Mouse (Mus musculus) liver, embryonic 14.5 days (tissue): ENCODE measurements around the gene Spock1. TPM values are rescaled to one million over a fixed set of nuclear protein-coding genes. Genes with fewer than 3 reads are reported as not detected.

Experiments
- ATAC-seq: fragments of 200-750 bp; cut with Nextera tagmentation; 2 replicates; pipeline ENCODE4 v1.8.0; 2017; ENCODE audit warnings: moderate number of reproducible peaks, mild to moderate bottlenecking, moderate library complexity; ENCODE audit not compliant: insufficient read depth
- DNase-seq, 3 experiments: peaks; one replicate each; pipeline ENCODE4 v3.0.0-alpha.2; 2012 to 2013; ENCODE audit warnings: low read depth in 3 of 3, low spot score in 3 of 3
- H3K27ac ChIP-seq: fragments of 300-500 bp; sonication (generic); 2 replicates; pipeline ENCODE4 v1.5.1; 2014; ENCODE audit warnings: moderate library complexity, mild to moderate bottlenecking, control low read depth, inconsistent platforms
- H3K27me3 ChIP-seq: fragments of 300-500 bp; sonication (generic); 2 replicates; pipeline ENCODE4 v1.6.1; 2014; ENCODE audit warnings: mild to moderate bottlenecking, low read length, moderate library complexity; ENCODE audit not compliant: control insufficient read depth, insufficient read depth
- H3K36me3 ChIP-seq: fragments of 300-500 bp; sonication (generic); replicated peaks from 2 replicates; pipeline ENCODE4 v1.6.1; 2014; ENCODE audit warnings: low read depth; ENCODE audit not compliant: control insufficient read depth, insufficient read depth
- H3K4me1 ChIP-seq, 2 experiments: fragments of 200-500 bp in 1 of 2; fragments of 300-500 bp in 1 of 2; sonication (generic) in 1 of 2; replicated peaks; 2 replicates each; pipeline ENCODE4 v1.6.1; 2012 to 2014; ENCODE audit warnings: antibody characterized with exemption in 1 of 2, inconsistent platforms in 1 of 2, low read length in 1 of 2; ENCODE audit not compliant: control insufficient read depth in 2 of 2, insufficient read depth in 2 of 2
- H3K4me2 ChIP-seq: fragments of 300-500 bp; sonication (generic); 2 replicates; pipeline ENCODE4 v1.6.1; 2014; ENCODE audit warnings: low read depth, mild to moderate bottlenecking, control low read depth, moderate library complexity
- H3K4me3 ChIP-seq, 2 experiments: fragments of 200-500 bp in 1 of 2; fragments of 300-500 bp in 1 of 2; sonication (generic) in 1 of 2; 2 replicates each; pipeline ENCODE4 v1.5.1; 2012 to 2014; ENCODE audit warnings: low read depth in 2 of 2, low read length in 2 of 2, mild to moderate bottlenecking in 2 of 2, control low read depth in 1 of 2, inconsistent platforms in 1 of 2, moderate library complexity in 1 of 2; ENCODE audit not compliant: insufficient read depth in 1 of 2
- H3K9ac ChIP-seq: fragments of 300-500 bp; sonication (generic); replicated peaks from 2 replicates; pipeline ENCODE4 v1.6.1; 2014; ENCODE audit warnings: mild to moderate bottlenecking, control low read depth, moderate library complexity
- H3K9me3 ChIP-seq: fragments of 300-500 bp; sonication (generic); 2 replicates; pipeline ENCODE4 v1.6.1; 2016; ENCODE audit warnings: low read length, mixed read lengths; ENCODE audit not compliant: control insufficient read depth
- CTCF ChIP-seq: IDR thresholded peaks from 2 replicates; pipeline ENCODE4 v1.5.1; 2016; ENCODE audit warnings: antibody characterized with exemption, low read depth, control low read depth
- EP300 ChIP-seq: IDR thresholded peaks from 2 replicates; pipeline ENCODE4 v1.6.1; 2016; ENCODE audit warnings: antibody characterized with exemption, low read depth
- WGBS: fragments of 180-500 bp; shearing (Covaris S2); extraction: QIAGEN DNeasy Blood & Tissue Kit; methylation state at CpG from one replicate; pipeline ENCODE4 v1.1.7; 2014; ENCODE audit not compliant: insufficient replicate concordance; 5-methylcytosine and 5-hydroxymethylcytosine counted together
- polyA plus RNA-seq, 2 experiments: library from polyadenylated mRNA; depleted of rRNA in 1 of 2; stranded (reverse) in 1 of 2; unstranded in 1 of 2; fragments of >200 nt; fragmentation: Nextera tagmentation in 1 of 2; extraction: Ambion mirVana in 1 of 2; gene quantifications; 2 replicates each; pipeline versions ENCODE4 v1.2.1 to v1.2.3; 2012 to 2014

Gene Spock1
- polyA plus RNA-seq, 2 experiments = 0.06 TPM; not detected in 1

GRCm38 (mm10) chr13:57867586-57867985 lies 40.5 kb downstream of the Spock1 start:
- DNase-seq (no peak), ATAC-seq (no peak)

GRCm38 (mm10) chr13:57865029-57865428 lies 43.1 kb downstream of the Spock1 start:
- H3K9me3 ChIP-seq = no peaks in the 10 kb centered on the region
- H3K36me3 ChIP-seq = no peaks in the 10 kb centered on the region
- no peaks in the 10 kb centered on the region for H3K27me3 ChIP-seq
- H3K4me3 ChIP-seq = no peak overlapping the region
- DNase-seq = no peak
- no peaks in the 10 kb centered on the region for H3K4me1 ChIP-seq
- no peak overlapping the region for H3K9ac ChIP-seq
- no peak for TF ChIP-seq CTCF
- H3K4me2 ChIP-seq = no peak overlapping the region
- no peak overlapping the region for H3K27ac ChIP-seq
- WGBS = 48% methylated on average over 4 of the region's 4 CpGs
- ATAC-seq = no peak

More at GRCm38 (mm10) chr13:57867586-57867985, 40.5 kb downstream of the Spock1 start:
- Histone ChIP-seq H3K27ac (no peak overlapping the region), H3K4me1 (no peaks in the 10 kb centered on the region), H3K36me3 (no peaks in the 10 kb centered on the region), H3K27me3 (no peaks in the 10 kb centered on the region), H3K4me2 (no peak overlapping the region), H3K4me3 (no peak overlapping the region), H3K9me3 (no peaks in the 10 kb centered on the region), H3K9ac (no peak overlapping the region)
- WGBS = 50% methylated on average over 7 of the region's 7 CpGs
- TF ChIP-seq CTCF = no peak
- TF ChIP-seq EP300 = no peak

GRCm38 (mm10) chr13:57858491-57858890 lies 49.6 kb downstream of the Spock1 start:
- no peak overlapping the region for H3K4me3 ChIP-seq
- no peak overlapping the region for H3K9ac ChIP-seq
- no peak for ATAC-seq
- no peaks in the 10 kb centered on the region for H3K9me3 ChIP-seq
- no peaks in the 10 kb centered on the region for H3K27me3 ChIP-seq
- H3K4me2 ChIP-seq = no peak overlapping the region
- H3K36me3 ChIP-seq = no peaks in the 10 kb centered on the region
- H3K27ac ChIP-seq = no peak overlapping the region
- WGBS = 55% methylated on average over 9 of the region's 9 CpGs
- H3K4me1 ChIP-seq = no peaks in the 10 kb centered on the region
- TF ChIP-seq EP300 (no peak), CTCF (no peak)
- no peak for DNase-seq

DNA sequence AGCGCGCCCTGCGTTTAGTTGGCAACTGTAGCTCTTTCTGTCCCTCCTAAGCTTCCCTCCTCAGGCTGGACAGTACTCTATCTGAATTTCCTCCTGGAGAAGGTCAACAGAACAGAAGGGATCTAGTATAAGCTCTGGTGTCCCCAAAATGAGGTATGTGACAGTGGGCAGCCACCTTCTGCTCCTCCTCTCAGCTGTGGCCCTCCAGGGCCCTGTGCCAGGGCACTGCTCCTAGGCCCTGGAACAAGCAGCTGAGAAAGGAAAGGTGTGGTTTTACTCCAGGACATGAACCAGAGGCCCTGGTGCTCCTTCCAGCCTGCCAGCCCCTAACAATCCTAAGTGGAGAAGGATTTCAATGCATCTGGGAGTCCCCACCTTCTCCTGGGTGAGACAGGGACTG lies 51.1 kb downstream of the Spock1 start:
- H3K4me1 ChIP-seq = no peaks in the 10 kb centered on the region
- no peaks in the 10 kb centered on the region for H3K27me3 ChIP-seq
- DNase-seq (no peak), ATAC-seq (no peak)
- no peak for TF ChIP-seq CTCF
- no peak for TF ChIP-seq EP300
- H3K36me3 ChIP-seq = no peaks in the 10 kb centered on the region
- no peak overlapping the region for H3K9ac ChIP-seq
- no peak overlapping the region for H3K4me3 ChIP-seq
- no peak overlapping the region for H3K27ac ChIP-seq
- 82% methylated on average over 3 of the region's 3 CpGs for WGBS
- no peak overlapping the region for H3K4me2 ChIP-seq
- H3K9me3 ChIP-seq = no peaks in the 10 kb centered on the region

DNA sequence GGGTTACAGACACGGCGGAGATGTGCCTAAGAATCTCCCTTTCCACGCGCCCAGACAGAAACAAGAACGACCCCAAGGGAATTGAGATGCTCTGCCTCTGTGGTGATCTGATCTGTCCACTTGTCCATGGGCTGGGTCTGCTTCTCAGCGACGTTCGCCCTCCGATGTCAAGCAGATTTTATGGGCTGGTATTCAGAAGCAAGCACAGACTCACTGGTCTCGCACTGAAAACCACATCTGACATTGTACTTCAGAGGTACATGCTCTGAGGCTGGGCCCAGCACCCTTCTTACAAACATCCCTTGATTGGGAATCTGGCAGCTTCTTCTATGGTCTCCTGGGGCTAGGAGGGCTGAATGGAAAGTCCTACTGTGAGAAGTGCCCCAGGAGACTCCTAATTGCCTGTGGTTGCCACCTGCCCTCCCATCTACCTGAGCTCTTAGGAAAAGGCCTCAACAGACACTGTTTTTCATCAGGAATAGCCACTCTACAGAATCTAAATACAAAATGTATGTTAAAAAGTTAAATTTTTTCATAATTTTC lies 51.8 kb downstream of the Spock1 start:
- Histone ChIP-seq H3K36me3 (no peaks in the 10 kb centered on the region), H3K4me2 (no peak overlapping the region), H3K27ac (no peak overlapping the region), H3K9ac (no peak overlapping the region), H3K4me1 (no peaks in the 10 kb centered on the region), H3K9me3 (no peaks in the 10 kb centered on the region), H3K4me3 (no peak overlapping the region), H3K27me3 (no peaks in the 10 kb centered on the region)
- 72% methylated on average over 10 of the region's 10 CpGs for WGBS
- TF ChIP-seq EP300 (no peak), CTCF (no peak)
- ATAC-seq (no peak), DNase-seq (no peak)
